Mouse (Mus musculus): ENCODE results near the gene Lrguk.
A peak's percentile ranks its signal among the peaks of the same experiment; 100 is the strongest.

Lrguk gene

GRCm38 (mm10) chr6:34149066-34149465 lies 119.8 kb downstream of the Lrguk start:
- DNase-seq = no peak

GRCm38 (mm10) chr6:34149821-34150220 lies 120.6 kb downstream of the Lrguk start:
- DNase-seq = no peak

GRCm38 (mm10) chr6:34153069-34154052 lies 124.1 kb downstream of the Lrguk start:
- DNase-seq = no peak

- DNase-seq = no peak
Observed at GRCm38 (mm10) chr6:34154202-34154601, 125.0 kb downstream of the Lrguk start.

GRCm38 (mm10) chr6:34155137-34155804 lies 126.0 kb downstream of the Lrguk start:
- no peak for DNase-seq

- no peak for DNase-seq
Observed at GRCm38 (mm10) chr6:34156057-34156456, 126.8 kb downstream of the Lrguk start.

GRCm38 (mm10) chr6:34156841-34157748 lies 127.8 kb downstream of the Lrguk start:
- DNase-seq = no peak

GRCm38 (mm10) chr6:34159998-34160815 lies 131.0 kb downstream of the Lrguk start:
- no peak for DNase-seq

GRCm38 (mm10) chr6:34160816-34161310 lies 131.6 kb downstream of the Lrguk start:
- no peak for DNase-seq

- no peak for DNase-seq
Observed at GRCm38 (mm10) chr6:34161511-34161910, 132.3 kb downstream of the Lrguk start.

- no peak for DNase-seq
Observed at GRCm38 (mm10) chr6:34162607-34163006, 133.4 kb downstream of the Lrguk start.

- no peak for DNase-seq
Observed at GRCm38 (mm10) chr6:34163014-34163413, 133.8 kb downstream of the Lrguk start.

GRCm38 (mm10) chr6:34168834-34169233 lies 139.6 kb downstream of the Lrguk start:
- no peak for DNase-seq

- DNase-seq = no peak
Observed at GRCm38 (mm10) chr6:34170844-34171494, 141.7 kb downstream of the Lrguk start.

GRCm38 (mm10) chr6:34171748-34172457 lies 142.7 kb downstream of the Lrguk start:
- no peak for DNase-seq

- no peak for DNase-seq
Observed at GRCm38 (mm10) chr6:34173251-34173650, 144.0 kb downstream of the Lrguk start.

- DNase-seq = no peak
Observed at GRCm38 (mm10) chr6:34174715-34175114, 145.5 kb downstream of the Lrguk start.

- DNase-seq = peak; percentile 16
Observed at GRCm38 (mm10) chr6:34176111-34176863, 147.0 kb downstream of the Lrguk start.

GRCm38 (mm10) chr6:34176864-34177247 lies 147.6 kb downstream of the Lrguk start, which contains the start of gene Slc35b4:
Gene Slc35b4 (minus strand): TSS chr6:34177111.
- peak; percentile 95 for DNase-seq

GRCm38 (mm10) chr6:34179007-34179406 lies 149.8 kb downstream of the Lrguk start:
- DNase-seq = no peak

Measured in cerebellum, adult 9-10 months (tissue).